Mouse (Mus musculus) hindbrain, embryonic 11.5 days (tissue): ENCODE measurements at regions not wholly inside any gene's neighbourhood (a gene's known extent, or its start where the extent isn't known, plus 50 kb on each side); places are given as distances from the start of the nearest gene placed in this dataset.

Source experiments
- ATAC-seq: fragments of 200-750 bp; cut with Nextera tagmentation; 2 replicates; pipeline ENCODE4 v1.8.0; 2017; ENCODE audit warnings: mild to moderate bottlenecking, moderate TSS enrichment, moderate library complexity; ENCODE audit not compliant: low FRiP score
- DNase-seq: peaks from one replicate; pipeline ENCODE4 v3.0.0-alpha.2; 2015; ENCODE audit warnings: low spot score
- H3K27ac ChIP-seq: fragments of 300-500 bp; sonication (generic); 2 replicates; pipeline ENCODE4 v1.5.1; 2014; ENCODE audit warnings: mild to moderate bottlenecking, low read depth, low read length
- H3K27me3 ChIP-seq: fragments of 300-500 bp; sonication (generic); 2 replicates; pipeline ENCODE4 v1.6.1; 2014; ENCODE audit warnings: mild to moderate bottlenecking, low read length, moderate library complexity, mixed read lengths; ENCODE audit not compliant: control insufficient read depth, insufficient read depth
- H3K36me3 ChIP-seq: fragments of 300-500 bp; sonication (generic); 2 replicates; pipeline ENCODE4 v1.6.1; 2014; ENCODE audit warnings: mild to moderate bottlenecking, low read length, moderate library complexity, mixed read lengths; ENCODE audit not compliant: control insufficient read depth, insufficient read depth
- H3K4me1 ChIP-seq: fragments of 300-500 bp; sonication (generic); replicated peaks from 2 replicates; pipeline ENCODE4 v1.6.1; 2014; ENCODE audit warnings: low read length, mixed read lengths; ENCODE audit not compliant: control insufficient read depth, insufficient read depth
- H3K4me2 ChIP-seq: fragments of 300-500 bp; sonication (generic); replicated peaks from 2 replicates; pipeline ENCODE4 v1.6.1; 2014; ENCODE audit warnings: mild to moderate bottlenecking, low read depth, low read length
- H3K4me3 ChIP-seq: fragments of 300-500 bp; sonication (generic); 2 replicates; pipeline ENCODE4 v1.5.1; 2014; ENCODE audit warnings: low read depth, low read length
- H3K9ac ChIP-seq: fragments of 300-500 bp; sonication (generic); 2 replicates; pipeline ENCODE4 v1.6.1; 2014; ENCODE audit warnings: low read depth, low read length
- H3K9me3 ChIP-seq: fragments of 300-500 bp; sonication (generic); 2 replicates; pipeline ENCODE4 v1.6.1; 2016; ENCODE audit warnings: low read length; ENCODE audit not compliant: control insufficient read depth
- WGBS: fragments of 180-500 bp; shearing (Covaris S2); extraction: QIAGEN DNeasy Blood & Tissue Kit; methylation state at CpG from one replicate; pipeline ENCODE4 v1.1.7; 2014; 5-methylcytosine and 5-hydroxymethylcytosine counted together

DNA sequence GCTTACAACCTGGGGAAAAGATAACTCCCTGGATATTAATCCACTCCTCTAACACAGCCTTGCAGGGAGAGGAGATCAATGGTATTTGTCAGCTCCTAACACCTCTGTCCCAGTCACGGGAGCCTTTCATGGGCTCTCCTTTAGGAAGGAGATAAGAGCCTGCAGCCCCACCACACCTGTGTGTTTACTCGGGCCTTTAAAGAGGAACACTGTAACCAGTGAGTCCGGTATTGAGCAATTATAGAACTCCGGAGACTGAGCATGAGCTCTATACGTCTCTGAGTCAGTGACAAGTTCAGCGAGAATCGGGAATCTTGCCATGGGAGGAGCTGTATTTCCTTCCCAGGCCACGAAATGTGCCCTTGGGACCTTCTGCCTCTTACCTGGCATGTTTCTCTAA lies 178.5 kb upstream of the A230072I06Rik start:
- Histone ChIP-seq H3K4me3 (no peak overlapping the region), H3K4me1 (peaks cover 3% of the 10 kb centered on the region; the same call in 1 of the 2 replicates), H3K27me3 (0 out of 2 replicates have a peak, but pooled peaks cover 2% of the 10 kb centered on the region), H3K4me2 (no peak overlapping the region), H3K27ac (no peak overlapping the region), H3K9ac (no peak overlapping the region), H3K36me3 (no peaks in the 10 kb centered on the region), H3K9me3 (no peaks in the 10 kb centered on the region)
- no peak for DNase-seq
- 85% methylated on average over 8 of the region's 8 CpGs for WGBS
- ATAC-seq, result no peak

DNA sequence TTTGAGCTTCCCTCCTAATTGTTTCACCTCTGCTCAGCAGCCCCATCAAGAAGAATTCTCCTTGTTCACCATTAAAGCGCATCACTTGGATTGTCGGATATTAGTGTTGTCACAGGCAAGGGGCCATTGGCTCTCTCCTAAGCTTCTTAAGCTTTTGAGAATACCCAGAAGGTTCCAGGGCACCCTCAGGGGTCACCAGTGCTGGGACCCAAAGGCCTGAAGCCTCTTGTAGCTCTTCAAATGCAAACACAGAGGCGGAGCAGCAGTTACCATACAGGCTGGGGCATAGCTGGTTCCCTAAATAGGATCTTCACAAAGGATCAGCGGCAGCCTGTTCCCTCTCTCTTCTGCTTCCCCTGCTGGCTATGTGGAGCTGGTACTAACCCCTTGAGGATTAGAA lies 175.3 kb upstream of the A230072I06Rik start:
- Histone ChIP-seq H3K4me2 (no peak overlapping the region), H3K4me1 (peaks cover 6% of the 10 kb centered on the region; the same call in 1 of the 2 replicates), H3K4me3 (no peak overlapping the region), H3K9me3 (no peaks in the 10 kb centered on the region), H3K27me3 (0 out of 2 replicates have a peak, but pooled peaks cover 4% of the 10 kb centered on the region), H3K27ac (no peak overlapping the region), H3K9ac (no peak overlapping the region), H3K36me3 (no peaks in the 10 kb centered on the region)
- DNase-seq, result no peak
- WGBS, result 54% methylated on average over 4 of the region's 4 CpGs
- ATAC-seq, result no peak

DNA sequence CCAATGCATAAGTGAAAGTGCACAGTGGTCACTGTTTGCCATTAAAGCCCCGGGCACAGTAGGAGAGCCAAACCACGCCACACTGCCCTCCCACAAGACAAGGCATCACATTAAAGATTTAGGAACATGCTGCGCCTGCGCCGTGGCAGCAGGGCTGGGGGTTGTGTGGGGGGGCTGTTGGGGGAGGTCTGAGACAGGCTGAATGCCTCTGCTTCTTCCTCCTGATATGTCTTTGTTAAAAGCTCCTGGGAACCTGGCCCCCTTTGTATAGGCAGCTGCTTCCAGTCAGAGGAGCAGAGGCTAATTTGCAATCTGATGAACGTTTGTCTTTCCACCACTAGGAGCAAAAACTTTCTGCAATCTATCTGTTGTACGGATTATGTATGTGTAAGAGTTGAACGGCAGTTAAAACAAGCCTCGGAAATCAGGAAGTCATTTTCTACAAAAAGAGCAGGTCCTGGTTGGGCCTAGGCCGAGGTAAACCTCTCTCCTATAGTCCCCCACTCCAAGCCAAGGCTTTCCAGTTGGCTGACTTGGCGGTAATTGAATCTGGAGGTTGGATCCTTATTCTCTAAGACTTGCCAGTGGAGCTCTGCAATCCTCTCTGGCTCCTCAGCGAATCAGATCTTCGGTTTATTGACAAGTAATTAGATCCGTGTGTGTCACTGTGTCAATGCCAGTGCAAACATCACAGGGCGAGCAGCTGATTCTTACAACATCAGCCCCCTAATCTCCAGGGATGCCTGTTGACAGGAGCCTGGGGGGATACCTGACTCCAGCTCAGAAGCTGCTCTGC lies 173.3 kb upstream of the A230072I06Rik start:
- ATAC-seq (peak; percentile 91), DNase-seq (peak; percentile 72)
- Histone ChIP-seq H3K9me3 (no peaks in the 10 kb centered on the region), H3K4me2 (no peak overlapping the region), H3K9ac (0 out of 2 replicates have a peak overlapping the region, but pooled peaks have one; percentile 16), H3K27ac (peak overlapping the region; percentile 73), H3K36me3 (no peaks in the 10 kb centered on the region), H3K4me3 (no peak overlapping the region), H3K4me1 (peaks cover 6% of the 10 kb centered on the region; the same call in 1 of the 2 replicates), H3K27me3 (0 out of 2 replicates have a peak, but pooled peaks cover 4% of the 10 kb centered on the region)
- 18% methylated on average over 15 of the region's 15 CpGs for WGBS

DNA sequence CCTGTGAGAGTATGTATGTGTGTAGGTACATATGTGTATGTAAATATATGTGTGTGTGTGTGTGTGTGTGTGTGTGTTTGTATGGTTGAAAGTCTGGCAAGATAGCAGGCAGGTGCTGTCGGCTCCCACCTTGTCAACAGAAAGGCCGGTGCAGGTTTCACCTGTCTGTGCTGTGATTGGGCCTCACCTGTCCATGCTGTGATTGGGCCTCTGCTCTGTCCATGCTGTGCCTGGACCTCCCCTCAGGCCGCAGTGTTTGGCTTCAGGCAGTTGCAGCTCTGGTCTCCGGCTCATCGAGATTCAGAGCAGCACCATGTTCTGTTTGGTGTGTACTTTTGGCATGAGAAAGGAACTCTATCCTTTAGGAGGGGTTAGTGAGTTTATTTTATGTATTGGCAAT lies 170.0 kb upstream of the A230072I06Rik start:
- no peak for ATAC-seq
- no peaks in the 10 kb centered on the region for H3K36me3 ChIP-seq

DNA sequence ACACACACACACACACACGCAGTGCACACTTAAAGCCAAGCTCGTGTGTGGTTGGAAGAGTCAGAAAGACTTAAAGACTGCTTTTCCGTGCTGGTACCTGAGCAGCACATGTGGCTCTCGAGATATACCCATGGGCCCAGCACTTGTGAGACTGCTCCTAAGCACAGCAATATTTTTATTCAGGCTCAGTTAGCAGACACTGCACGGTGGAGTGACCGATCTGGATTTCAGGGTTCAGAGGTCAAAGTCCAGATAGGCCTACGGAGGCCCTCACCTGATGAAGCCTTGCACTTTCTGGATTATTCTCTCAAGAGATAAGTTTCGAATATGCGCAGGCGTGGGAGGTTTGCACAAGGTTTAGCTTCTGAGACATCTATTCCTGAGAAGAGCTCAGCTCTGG lies 167.0 kb upstream of the A230072I06Rik start:
- H3K4me1 ChIP-seq, result 0 out of 2 replicates have a peak, but pooled peaks cover 2% of the 10 kb centered on the region
- no peak overlapping the region for H3K27ac ChIP-seq
- H3K9ac ChIP-seq, result no peak overlapping the region
- no peak overlapping the region for H3K4me3 ChIP-seq
- ATAC-seq (no peak), DNase-seq (no peak)
- H3K27me3 ChIP-seq, result 0 out of 2 replicates have a peak, but pooled peaks cover 4% of the 10 kb centered on the region
- H3K36me3 ChIP-seq, result no peaks in the 10 kb centered on the region
- H3K4me2 ChIP-seq, result no peak overlapping the region
- no peaks in the 10 kb centered on the region for H3K9me3 ChIP-seq
- WGBS, result 80% methylated on average over 10 of the region's 10 CpGs

More for the DNA sequence above, 170.0 kb upstream of the A230072I06Rik start:
- Histone ChIP-seq H3K27me3 (0 out of 2 replicates have a peak, but pooled peaks cover 4% of the 10 kb centered on the region), H3K4me3 (no peak overlapping the region), H3K4me1 (peaks cover 8% of the 10 kb centered on the region; the same call in 1 of the 2 replicates), H3K9me3 (no peaks in the 10 kb centered on the region), H3K27ac (no peak overlapping the region), H3K4me2 (no peak overlapping the region), H3K9ac (no peak overlapping the region)
- WGBS, result 70% methylated on average over 5 of the region's 5 CpGs
- DNase-seq, result no peak

DNA sequence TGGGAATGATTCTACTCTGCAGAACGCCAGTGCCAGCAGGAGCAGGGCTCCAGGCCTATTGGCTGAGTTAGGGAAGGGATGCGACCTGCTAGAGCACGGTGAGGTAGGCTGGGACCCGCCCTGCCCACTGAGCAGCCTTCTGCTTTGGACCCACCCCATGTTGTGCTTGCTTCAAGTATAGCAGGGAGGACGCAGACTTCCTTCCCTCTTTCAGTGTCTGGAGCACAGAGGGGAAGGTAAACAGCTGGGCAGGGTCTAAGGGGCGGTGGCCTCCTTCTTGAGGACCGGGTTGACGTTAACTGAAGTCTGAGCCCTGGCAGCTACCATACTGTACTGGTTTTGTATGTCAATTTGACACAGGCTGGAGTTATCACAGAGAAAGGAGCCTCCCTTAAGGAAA lies 165.6 kb upstream of the A230072I06Rik start:
- no peak for ATAC-seq

DNA sequence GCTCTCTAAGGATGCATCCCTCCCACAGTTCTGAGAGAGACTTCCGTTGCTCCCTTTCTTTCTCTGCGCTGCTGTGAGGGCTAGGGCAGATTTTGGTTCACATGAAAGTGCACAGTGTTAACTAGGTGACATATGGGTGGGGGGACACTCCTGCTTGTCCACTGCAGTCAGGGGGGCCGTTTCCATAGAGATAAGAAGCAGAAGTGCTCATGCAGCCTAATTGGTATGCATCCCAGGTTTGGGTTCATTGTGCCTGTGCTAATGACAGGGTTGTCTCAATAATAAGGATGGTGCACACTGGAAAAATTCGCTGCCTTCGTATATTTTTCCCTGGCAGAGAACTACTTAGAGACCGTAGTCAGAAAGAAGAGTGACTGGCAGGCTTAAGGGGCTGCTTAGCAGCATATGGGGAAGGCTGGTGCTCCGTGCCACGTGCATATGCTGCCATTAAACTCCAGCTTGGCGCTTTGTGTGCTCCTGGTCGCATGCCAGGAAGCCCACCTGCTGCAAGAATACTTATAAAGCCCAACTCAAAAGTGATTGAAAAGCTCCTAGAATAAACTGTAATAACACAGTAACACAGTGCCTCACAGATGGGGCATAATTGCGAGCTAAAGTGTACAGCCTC lies 152.1 kb upstream of the A230072I06Rik start:
- DNase-seq, result peak; percentile 69
- H3K9me3 ChIP-seq, result no peaks in the 10 kb centered on the region; the same call in 1 of the 2 replicates
- H3K27me3 ChIP-seq, result peaks cover 6% of the 10 kb centered on the region; the same call in 1 of the 2 replicates
- ATAC-seq, result peak; percentile 91
- H3K9ac ChIP-seq, result no peak overlapping the region
- no peak overlapping the region for H3K4me3 ChIP-seq
- no peak overlapping the region for H3K4me2 ChIP-seq
- peak overlapping the region; percentile 12 for H3K27ac ChIP-seq
- H3K4me1 ChIP-seq, result peaks cover 8% of the 10 kb centered on the region
- 34% methylated on average over 11 of the region's 11 CpGs for WGBS
- no peaks in the 10 kb centered on the region for H3K36me3 ChIP-seq

More for the DNA sequence above, 165.6 kb upstream of the A230072I06Rik start:
- H3K4me3 ChIP-seq, result no peak overlapping the region
- H3K36me3 ChIP-seq, result no peaks in the 10 kb centered on the region
- no peak overlapping the region for H3K4me2 ChIP-seq
- H3K9me3 ChIP-seq, result no peaks in the 10 kb centered on the region
- no peak overlapping the region for H3K9ac ChIP-seq
- WGBS, result 39% methylated on average over 8 of the region's 8 CpGs
- DNase-seq, result no peak
- no peak overlapping the region for H3K27ac ChIP-seq
- H3K4me1 ChIP-seq, result 0 out of 2 replicates have a peak, but pooled peaks cover 2% of the 10 kb centered on the region
- H3K27me3 ChIP-seq, result 0 out of 2 replicates have a peak, but pooled peaks cover 2% of the 10 kb centered on the region

DNA sequence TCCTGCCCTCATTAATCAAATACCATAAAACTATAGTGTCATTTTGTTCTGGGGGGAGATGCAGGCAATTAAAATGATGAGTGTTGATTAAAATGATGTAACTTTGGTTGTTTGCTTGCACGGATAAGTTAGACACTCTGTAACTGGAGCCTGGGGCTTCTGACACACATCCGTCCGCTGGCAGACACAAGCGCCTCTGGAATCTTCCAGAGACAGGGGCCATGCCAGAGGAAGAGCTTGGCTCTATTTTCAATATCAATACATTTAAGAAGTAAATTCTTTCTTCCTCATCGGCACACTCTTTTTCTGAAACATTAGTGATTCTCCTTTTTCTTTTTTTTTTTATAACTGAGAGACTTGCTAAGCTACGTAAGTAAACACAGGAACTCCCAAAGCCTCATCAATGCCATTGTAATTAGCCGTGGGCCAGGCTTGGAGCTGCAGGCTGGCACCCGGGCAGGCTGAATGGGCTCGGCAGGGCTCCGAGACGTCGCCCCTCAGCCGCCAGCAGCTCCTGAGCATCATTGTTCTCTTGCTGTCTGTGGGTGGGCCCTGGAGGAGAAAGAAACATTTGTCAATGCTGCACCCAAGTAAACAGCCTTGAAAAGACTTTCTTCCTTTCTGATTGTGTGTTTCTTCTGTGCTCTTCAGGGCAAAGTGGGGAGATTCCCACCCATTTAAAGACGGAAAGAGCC lies 151.4 kb upstream of the A230072I06Rik start:
- Histone ChIP-seq H3K4me1 (peaks cover 8% of the 10 kb centered on the region), H3K36me3 (no peaks in the 10 kb centered on the region), H3K9me3 (no peaks in the 10 kb centered on the region; the same call in 1 of the 2 replicates), H3K4me2 (no peak overlapping the region; the same call in 1 of the 2 replicates), H3K9ac (peak overlapping the region; percentile 11; the same call in 1 of the 2 replicates), H3K27me3 (peaks cover 8% of the 10 kb centered on the region), H3K27ac (peak overlapping the region; percentile 71), H3K4me3 (no peak overlapping the region)
- WGBS, result 18% methylated on average over 14 of the region's 14 CpGs
- ATAC-seq (0 out of 2 replicates have a peak, but pooled peaks have one; percentile 15), DNase-seq (peak; percentile 48)
